Mouse (Mus musculus): ENCODE measurements at regions not wholly inside any gene's neighbourhood (a gene's known extent, or its start where the extent isn't known, plus 50 kb on each side); places are given as distances from the start of the nearest gene placed in this dataset.

- TF ChIP-seq CTCF (IDR thresholded peaks at IDR 0.05; ENCODE audit: insufficient read depth, low read depth, low read length) (no peak), POLR2A (IDR thresholded peaks at IDR 0.05; ENCODE audit: insufficient read depth, low read depth, low read length) (no peak)
- 95% methylated on average over 1 of the region's 1 CpGs for WGBS
- H3K4me1 ChIP-seq (ENCODE audit: control insufficient read depth, insufficient read depth, low read length) = no peaks in the 10 kb centered on the region
- H3K4me3 ChIP-seq (ENCODE audit: insufficient read depth, low read depth, low read length) = no peak overlapping the region
- H3K27ac ChIP-seq (ENCODE audit: insufficient read depth, low read depth, low read length) = no peak overlapping the region
Measured at GRCm38 (mm10) chr9:74793394-74793793, 68.3 kb upstream of the Onecut1 start.

GRCm38 (mm10) chr9:74795994-74796393 is 65.7 kb upstream of the Onecut1 start:
- no peak overlapping the region for H3K27ac ChIP-seq (ENCODE audit: insufficient read depth, low read depth, low read length)
- TF ChIP-seq POLR2A (IDR thresholded peaks at IDR 0.05; ENCODE audit: insufficient read depth, low read depth, low read length) (no peak), CTCF (IDR thresholded peaks at IDR 0.05; ENCODE audit: insufficient read depth, low read depth, low read length) (no peak)
- no peaks in the 10 kb centered on the region for H3K4me1 ChIP-seq (ENCODE audit: control insufficient read depth, insufficient read depth, low read length)
- 89% methylated on average over 4 of the region's 4 CpGs for WGBS
- no peak overlapping the region for H3K4me3 ChIP-seq (ENCODE audit: insufficient read depth, low read depth, low read length)

- no peak overlapping the region for H3K4me3 ChIP-seq (ENCODE audit: insufficient read depth, low read depth, low read length)
- no peaks in the 10 kb centered on the region for H3K4me1 ChIP-seq (ENCODE audit: control insufficient read depth, insufficient read depth, low read length)
- no peak overlapping the region for H3K27ac ChIP-seq (ENCODE audit: insufficient read depth, low read depth, low read length)
- no peak for TF ChIP-seq CTCF (IDR thresholded peaks at IDR 0.05; ENCODE audit: insufficient read depth, low read depth, low read length)
- TF ChIP-seq POLR2A (IDR thresholded peaks at IDR 0.05; ENCODE audit: insufficient read depth, low read depth, low read length) = no peak
- 84% methylated on average over 5 of the region's 5 CpGs for WGBS
Measured at GRCm38 (mm10) chr9:74797272-74797844, 64.4 kb upstream of the Onecut1 start.

GRCm38 (mm10) chr9:74801091-74801490 is 60.6 kb upstream of the Onecut1 start:
- no peaks in the 10 kb centered on the region for H3K4me1 ChIP-seq (ENCODE audit: control insufficient read depth, insufficient read depth, low read length)
- 80% methylated on average over 4 of the region's 4 CpGs for WGBS
- TF ChIP-seq CTCF (IDR thresholded peaks at IDR 0.05; ENCODE audit: insufficient read depth, low read depth, low read length) = no peak
- no peak for TF ChIP-seq POLR2A (IDR thresholded peaks at IDR 0.05; ENCODE audit: insufficient read depth, low read depth, low read length)
- no peak overlapping the region for H3K4me3 ChIP-seq (ENCODE audit: insufficient read depth, low read depth, low read length)
- H3K27ac ChIP-seq (ENCODE audit: insufficient read depth, low read depth, low read length) = no peak overlapping the region

- TF ChIP-seq CTCF (IDR thresholded peaks at IDR 0.05; ENCODE audit: insufficient read depth, low read depth, low read length) (no peak), POLR2A (IDR thresholded peaks at IDR 0.05; ENCODE audit: insufficient read depth, low read depth, low read length) (no peak)
- 27% methylated on average over 8 of the region's 8 CpGs for WGBS
- Histone ChIP-seq H3K4me1 (ENCODE audit: control insufficient read depth, insufficient read depth, low read length) (peaks cover 2% of the 10 kb centered on the region; the same call in 1 of the 2 replicates), H3K4me3 (ENCODE audit: insufficient read depth, low read depth, low read length) (no peak overlapping the region), H3K27ac (ENCODE audit: insufficient read depth, low read depth, low read length) (no peak overlapping the region)
Measured at GRCm38 (mm10) chr9:74811437-74811836, 50.3 kb upstream of the Onecut1 start.
